Mouse (Mus musculus) kidney, postnatal 14 days (tissue): Measurements from ENCODE around the gene Grin2c.

Experiments
- DNase-seq: peaks from one replicate; pipeline ENCODE4 v3.0.0; 2022; ENCODE audit warnings: mixed read lengths

The Grin2c gene

DNA sequence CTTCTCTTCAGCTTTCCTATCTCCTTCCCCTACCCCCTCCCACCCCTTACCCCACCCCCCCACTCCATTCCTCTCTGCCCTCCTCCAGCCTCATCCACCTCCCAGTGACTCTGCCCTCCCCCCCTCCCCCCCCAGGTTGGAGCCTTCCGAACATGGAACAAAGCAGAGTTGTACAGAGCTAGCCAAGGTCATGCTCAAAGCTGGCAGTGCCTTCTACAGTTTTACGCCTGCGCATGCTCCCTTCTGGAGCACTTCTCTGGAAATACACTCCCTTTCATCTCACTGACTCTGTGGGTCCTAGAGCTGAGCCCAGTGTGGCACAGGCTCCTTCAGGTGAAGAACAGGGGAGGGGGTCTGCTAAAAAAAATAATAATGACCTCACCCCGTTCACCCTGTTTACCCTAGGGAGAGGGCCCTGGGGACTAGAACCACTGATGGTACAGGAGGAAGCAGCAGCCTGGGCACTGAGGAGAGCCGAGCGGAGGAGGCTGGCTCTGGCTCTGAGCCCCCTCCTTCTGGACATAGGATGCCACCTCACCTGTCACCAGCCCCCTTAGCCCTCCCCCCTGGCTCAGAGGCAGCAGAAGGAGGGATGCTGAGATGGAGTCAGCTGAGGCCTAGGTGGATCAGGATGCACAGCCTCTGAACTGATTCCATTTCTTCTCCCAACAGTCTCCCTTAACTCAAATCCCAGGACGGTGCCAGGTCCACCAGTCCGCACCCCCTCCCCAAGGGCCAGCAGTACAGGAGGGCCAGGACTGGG, 15.9 kb upstream of the Grin2c start:
- no peak for DNase-seq

DNA sequence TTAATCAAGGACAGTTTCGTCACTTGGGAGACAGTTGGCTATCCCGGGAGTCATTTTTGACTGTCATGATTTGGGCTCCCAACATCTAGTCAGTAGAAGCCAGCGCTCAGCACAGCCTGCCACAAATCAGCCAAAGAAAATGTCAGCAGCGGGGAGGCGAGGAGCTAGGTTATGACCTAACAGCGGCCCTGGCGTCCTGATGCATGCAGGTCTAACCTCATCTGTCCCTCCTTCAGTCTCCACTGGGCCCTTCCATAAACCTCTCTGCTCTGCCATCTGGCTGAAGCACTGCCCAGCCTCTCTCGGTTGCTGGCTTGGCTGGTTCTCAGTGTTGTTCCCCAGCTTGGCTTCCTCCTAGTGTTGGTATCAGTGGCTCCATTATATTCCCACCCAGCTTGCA, 15.3 kb upstream of the Grin2c start:
- no peak for DNase-seq

DNA sequence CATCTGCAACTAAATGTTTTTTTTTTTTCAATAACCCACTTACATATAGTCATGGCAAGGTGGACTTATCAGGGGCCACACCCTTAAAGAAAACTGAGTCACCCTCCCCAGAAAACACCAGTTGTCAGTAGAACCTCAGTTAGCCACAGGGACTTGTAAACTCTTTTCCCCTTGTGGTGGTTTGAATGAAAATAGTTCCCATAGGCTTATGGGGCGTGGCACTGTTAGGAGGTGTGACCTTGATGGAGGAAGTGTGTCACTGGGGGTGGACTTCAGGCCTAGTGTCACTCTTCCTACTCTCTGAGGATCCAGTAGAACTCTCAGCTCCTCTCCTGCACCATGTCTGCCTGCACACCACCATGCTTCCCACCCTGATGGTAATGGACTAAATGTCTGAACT, 12.7 kb upstream of the Grin2c start:
- no peak for DNase-seq

DNA sequence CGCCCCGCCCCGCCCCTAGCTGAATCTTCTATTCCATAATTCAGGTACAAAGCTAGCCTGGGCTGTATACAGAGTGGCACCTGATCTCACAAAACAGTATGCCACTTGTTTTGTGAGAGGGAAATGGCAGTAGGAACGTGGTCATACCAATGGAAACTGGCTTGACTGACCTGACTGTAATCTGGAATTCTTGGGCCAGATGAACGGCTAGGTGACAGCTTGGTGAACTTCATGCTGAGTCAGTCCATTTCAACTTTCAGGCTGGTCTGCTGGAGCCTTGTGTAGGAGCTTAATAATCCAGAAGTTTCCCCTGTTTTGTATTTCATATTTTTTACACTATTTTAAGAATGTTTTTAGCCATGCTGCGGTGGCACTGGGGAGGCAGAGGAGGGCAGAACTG, 11.1 kb upstream of the Grin2c start:
- DNase-seq = no peak

DNA sequence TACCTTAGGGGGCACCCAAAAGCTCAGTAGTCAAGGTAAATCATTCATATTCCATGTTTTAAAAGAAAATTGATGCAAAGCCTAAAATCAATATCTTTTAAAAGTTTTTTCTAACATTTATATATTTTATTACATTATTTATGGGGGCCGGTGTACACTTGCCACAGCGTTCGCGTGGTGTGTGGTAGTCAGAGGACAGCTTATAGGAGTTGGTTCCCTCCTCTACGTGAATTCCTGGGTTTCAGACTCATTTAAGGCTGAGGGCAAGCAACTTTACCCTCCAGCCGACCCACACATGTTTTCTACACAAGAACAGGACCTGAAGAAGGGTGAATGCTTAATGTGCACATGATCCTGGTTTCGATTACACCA, 10.5 kb upstream of the Grin2c start:
- no peak for DNase-seq

DNA sequence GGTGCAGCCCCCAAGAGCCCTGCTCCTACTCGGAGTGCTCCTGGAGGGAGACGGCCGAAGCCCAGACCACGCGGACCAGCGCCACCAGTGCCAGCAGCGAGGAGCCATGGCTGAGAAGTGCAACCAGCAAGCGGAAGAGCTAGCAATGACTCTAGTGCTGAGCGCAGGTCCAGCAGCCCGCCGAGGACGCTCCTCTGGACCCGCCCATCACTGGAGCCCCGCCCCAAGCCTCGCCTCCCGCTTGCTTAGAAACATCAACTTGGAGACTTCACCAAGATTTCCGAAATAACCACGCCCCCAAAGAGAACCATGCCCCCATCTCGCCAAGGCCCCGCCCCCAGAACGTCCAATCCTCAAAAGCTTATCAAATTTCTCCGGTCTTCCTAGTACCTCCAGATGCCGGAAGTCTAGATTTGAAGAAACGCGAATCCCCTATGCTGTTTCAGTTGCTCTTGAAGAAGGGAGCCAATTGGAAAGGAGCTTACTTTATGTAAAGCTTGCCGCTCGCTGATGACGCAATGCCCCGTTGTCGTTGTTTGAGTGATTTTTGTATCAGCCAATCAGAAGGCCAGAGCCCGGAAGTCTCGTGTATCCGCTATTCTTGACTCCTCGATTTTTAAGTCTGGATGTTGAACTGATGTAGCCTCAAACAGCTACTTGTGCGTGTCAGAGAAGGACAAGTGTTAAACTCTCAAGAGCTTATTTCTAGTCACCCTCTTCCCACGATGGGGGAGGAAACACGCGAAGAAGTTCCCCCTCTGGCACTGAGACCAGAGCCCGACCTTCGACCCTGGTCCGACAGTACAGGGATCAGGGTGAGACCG, 9.9 kb upstream of the Grin2c start, which contains the start of gene Fdxr:
Fdxr (minus strand) TSS at position 271 of the 824 bp plus-strand sequence.
- DNase-seq = peak; percentile 99

DNA sequence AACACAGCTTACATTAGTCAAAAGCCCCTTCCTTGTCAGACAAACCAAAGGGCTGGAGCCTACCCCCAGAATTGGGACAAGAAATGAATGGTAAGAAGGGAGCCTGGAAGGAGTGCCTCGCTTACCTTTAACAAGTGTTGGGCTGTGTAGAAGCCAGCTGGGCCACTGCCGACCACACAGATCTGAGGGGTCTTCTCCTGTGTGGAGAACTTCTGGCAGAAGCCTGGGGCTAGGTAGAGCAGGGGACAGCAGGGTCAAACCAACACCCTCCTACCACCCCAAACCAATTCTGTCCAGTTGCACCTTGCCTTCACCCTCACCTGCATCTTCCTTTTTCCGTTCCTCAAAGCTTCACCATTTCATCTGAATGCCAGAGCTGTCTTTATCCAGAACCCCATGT, 8.9 kb upstream of the Grin2c start:
- no peak for DNase-seq

DNA sequence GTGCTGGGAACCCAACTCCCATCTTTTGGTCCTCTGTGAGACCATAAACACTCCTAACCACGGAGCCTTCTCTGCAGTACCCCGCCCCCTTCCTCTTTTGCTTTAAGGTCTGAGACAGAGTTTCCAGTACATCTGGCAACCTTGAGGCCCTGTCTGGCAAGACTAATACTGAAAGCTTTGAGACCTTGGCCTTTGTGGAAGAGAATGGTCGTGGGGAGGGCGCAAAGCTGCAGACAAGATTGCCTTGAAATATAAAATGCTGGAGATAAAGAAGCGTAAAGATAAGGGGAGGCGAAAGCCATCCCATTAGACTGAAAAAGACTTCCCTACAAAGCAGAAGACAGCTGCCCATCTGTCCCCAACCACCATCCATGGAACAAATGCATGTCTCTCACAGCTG, 8.5 kb upstream of the Grin2c start:
- DNase-seq = no peak

DNA sequence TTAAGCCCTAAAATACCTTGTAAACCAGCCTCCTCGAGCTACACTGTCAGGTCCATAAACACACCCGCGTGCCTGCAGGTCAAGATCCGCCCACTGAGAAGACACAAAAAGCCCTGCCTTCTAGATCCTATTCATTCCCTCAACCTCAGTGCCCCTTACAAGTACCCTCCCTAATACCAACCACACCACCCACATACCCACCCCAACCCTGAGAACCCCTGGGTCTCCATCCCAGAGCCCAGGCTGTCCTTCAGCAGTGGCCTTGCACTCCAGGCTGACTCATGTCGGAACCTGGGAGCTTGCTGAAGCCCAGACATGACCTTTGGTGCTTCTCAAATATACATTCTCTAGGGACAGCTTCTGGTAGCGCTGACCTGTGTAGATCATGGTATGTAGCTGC, 7.7 kb upstream of the Grin2c start:
- no peak for DNase-seq

DNA sequence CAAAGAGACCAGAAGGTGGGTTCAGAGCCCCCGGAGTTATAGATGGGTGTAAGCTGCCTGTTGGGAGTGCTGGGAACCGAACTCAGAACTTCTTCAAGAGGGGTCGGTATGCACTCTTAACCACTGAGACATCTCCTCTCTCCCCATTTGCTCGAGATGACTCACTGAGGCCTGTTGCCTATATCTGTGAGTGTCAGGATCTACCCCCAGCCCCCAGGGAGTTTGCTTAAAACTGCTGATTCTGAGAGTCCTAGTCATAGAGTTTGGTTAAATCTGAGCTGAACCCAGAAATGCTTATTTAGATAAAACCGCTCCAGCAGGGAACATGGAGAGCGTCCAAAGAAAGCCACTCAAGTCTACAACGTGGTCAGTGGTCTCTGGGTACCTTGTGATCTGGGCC, 7.1 kb upstream of the Grin2c start:
- DNase-seq = no peak

DNA sequence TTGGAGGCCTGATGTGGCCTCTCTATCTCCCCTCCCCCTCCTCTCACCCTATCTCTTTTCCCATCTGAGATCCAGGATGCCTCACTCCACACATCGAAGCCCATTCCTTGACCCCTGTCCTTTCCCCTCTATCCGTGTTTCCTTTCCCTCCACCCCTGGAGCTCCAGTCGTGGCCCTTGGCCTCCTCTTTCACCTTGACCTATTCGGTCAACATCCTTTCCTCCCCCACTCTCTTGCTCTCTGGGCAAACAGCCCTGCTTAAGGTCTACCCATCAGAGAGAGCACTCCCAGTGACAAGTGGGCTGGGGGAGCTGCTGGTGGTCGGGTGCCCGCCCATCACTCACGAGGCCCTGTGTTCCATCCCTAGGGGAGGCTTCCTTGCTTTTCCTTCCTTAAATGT, 6.7 kb upstream of the Grin2c start:
- no peak for DNase-seq

DNA sequence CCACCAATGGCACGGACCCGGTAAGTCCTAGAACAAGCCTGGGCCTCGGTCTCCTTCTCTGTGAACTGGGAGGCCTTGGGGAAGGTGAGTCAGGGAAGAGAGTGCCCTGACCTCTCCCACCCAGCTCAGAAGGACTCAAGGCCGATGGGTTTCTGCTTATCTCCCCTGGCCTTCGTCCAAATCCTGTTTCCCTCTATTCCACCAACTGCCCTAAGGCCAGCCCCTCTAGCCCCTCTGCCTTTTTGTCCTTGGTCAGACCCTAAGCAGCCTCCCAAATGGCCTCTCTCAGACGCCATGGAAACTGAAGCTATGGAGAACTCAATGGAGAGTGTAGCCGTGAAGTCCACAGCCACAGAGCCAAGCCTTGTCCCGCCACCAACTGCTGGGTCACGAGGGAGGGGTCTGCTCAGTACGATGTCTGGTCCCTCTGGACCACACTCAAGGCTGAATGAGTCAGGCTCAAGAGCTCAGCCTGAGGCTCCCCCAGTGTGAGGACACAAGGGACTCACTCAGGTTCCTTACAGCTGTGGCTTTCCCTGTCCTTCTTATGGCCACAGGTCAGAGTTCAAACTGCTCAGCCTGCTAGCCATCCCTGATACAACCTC, 6.0 kb upstream of the Grin2c start:
- DNase-seq = no peak

DNA sequence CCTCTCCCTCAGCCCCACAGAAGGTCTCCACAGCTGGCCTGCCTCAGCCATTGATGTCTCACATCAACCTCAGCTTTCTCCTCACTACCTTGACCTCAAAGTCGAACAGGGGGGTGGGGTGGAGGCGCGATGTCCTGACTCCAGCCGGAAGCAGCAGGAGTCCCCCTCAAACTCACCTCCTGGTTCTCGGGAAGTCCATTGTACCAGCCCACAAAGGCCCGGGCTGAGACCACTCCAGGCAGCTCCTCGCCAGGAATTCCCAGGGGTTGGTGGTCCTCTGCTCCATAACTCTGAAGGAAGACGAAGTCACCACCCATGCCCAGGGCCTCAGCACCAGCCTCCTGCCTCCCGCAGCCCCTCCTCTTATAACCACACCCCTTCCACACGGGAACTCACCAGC, 4.4 kb upstream of the Grin2c start:
- DNase-seq = no peak

DNA sequence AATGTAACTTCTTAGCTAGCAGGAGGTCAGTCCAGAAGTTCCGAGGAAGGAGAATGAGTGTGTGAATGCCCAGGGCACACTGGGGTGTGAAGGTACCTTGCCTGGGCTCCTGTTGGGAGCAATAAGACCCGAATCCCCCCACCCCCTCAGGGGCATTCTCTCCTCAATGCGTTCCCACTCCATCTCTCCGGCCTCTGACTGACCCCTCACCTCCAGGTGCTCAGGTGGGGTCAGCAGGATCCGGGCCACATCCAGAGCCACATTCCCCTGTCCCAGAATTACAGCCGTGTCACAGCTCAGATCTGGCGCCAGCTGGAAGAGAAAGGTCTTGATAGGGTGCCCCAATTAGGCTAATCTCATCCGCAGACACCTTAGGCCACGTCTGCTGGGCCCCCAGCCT, 4.0 kb upstream of the Grin2c start:
- DNase-seq = no peak

DNA sequence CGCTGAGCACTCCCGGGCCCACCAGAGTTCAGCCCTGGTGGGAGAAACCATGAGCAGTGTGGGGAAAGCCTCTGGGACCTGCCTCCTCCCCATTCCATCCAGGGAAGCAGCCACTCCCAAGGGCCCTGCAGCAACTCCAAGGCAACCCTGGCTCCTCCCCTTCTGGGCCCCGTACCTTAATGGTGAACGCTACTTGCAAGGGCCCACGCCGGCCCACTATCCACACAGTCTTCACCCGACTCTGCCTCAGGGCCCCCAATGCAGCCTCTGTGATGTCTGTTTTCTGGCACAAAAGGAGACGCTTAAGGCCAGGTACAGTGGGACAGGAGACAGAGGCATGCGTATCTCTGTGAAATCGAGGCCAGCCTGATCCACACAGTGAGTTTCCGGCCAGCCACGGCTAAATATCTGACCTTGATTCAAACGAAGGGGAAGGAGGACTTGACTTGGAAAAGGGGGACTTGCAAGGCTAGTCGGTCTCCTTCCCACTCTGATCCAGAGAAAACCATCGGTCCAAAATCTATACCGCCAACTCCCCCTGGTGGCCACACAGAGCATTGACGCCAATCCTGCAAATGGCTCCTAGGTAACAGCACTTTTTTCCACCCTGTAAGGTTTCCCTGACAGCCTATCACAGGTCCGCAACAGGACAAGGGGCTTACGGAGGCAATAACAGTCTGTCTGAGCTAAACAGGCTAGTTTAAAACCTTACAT, 3.3 kb upstream of the Grin2c start:
- DNase-seq = peak; percentile 82

DNA sequence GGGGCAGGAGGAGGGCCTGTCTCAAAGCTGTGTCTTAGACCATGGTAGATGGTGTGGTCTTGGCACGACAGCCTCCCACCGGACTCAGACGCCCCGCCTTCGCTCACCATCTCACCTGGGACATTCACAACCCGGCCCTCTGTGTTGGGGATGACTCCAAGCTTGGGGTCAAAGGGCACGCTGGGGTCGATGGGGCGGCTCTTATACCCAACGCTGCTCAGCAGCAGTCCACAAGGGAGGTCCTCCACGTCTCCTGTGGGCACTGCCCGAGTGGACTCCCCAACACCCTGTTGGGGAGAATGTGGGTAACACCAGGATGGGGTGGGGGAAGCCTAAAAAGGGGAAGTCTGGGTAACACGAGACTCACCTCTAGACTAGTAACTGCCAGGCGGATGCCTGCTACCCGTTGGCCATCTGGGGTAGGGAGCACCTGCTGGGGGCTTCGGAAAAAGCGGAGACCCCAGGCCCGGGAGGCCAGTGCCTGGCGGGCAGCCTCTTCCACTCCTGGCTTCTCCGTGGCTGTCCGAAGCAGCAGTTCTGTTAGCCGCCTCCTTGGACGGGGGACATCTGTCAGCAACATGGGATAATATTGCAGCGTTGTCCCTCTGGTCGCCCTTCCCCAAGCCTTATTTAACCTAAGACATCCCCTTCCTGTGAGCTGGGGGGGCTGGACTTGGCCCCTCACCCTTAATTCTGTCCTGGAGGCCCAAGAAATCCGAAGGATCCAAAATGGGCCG, 2.5 kb upstream of the Grin2c start:
- DNase-seq = no peak

DNA sequence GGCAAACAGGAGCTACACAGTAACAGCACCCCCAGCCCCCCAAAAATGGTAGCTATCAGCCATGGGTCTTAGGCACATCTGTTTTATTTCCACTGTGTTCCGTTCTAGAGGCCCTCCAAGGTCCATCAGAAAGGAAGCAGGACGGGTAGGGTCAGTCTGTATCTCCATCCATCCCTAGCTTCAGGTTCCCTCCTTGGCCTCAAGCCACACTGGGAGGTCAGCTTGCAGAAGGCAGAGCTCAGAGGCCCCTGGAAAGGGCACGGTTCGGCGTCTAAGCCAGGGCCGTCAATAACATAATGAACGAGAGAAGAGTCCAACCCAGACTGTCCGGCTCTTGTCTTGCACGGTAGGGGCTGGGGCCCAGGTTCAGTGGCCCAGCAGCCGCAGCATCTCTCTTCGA, 915 bp upstream of the Grin2c start:
- no peak for DNase-seq

DNA sequence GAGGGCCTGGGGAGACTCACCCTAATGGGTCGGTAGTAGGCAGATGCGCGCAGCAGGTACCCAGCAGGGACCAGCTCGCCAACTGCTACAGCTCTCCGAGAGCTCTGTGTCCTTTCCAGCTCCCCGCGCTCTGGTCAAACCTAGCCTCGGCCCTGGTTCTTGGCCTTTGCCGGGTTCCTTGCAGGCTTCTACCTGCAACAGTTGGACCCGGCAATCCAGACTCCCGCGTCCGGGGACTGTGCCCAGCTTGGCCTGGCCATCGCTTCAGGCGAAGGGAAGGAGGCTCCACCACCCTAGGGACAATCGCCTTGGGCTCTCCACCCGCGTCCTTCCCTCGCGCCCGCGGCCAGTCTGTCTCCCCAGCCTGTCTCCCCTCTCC, 654 bp downstream of the Grin2c start:
- no peak for DNase-seq

DNA sequence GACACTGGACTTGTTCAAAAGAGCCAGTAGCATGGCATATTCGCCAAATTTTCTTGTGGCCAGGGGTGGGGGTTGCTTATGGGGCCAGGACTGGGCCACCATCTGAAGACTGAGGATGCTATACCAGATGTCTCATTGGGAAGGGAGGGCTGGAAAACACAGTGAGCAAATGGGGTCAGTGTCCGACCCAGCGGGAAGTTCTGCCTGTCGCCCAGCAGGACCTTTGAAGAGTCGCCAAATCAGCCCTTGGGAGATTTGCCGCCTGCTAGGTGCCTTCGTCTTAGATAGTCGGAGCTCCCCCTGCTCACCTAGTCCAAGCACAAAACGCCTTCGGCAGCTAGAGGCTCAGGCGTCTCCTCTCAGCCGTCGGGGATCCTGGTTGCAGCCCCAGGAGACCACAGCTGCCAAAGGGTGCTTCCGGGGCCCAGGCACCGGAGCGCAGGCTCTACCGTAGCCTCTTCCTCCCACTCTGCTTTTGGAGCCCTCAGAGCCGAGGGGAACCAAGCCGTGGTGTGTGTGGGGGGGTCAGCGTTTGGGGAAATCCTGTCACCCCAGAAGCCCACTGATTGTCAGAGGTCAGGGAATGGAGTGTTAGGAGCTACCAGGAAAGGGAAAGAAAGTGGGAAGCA, 1.2 kb downstream of the Grin2c start:
- DNase-seq = no peak

DNA sequence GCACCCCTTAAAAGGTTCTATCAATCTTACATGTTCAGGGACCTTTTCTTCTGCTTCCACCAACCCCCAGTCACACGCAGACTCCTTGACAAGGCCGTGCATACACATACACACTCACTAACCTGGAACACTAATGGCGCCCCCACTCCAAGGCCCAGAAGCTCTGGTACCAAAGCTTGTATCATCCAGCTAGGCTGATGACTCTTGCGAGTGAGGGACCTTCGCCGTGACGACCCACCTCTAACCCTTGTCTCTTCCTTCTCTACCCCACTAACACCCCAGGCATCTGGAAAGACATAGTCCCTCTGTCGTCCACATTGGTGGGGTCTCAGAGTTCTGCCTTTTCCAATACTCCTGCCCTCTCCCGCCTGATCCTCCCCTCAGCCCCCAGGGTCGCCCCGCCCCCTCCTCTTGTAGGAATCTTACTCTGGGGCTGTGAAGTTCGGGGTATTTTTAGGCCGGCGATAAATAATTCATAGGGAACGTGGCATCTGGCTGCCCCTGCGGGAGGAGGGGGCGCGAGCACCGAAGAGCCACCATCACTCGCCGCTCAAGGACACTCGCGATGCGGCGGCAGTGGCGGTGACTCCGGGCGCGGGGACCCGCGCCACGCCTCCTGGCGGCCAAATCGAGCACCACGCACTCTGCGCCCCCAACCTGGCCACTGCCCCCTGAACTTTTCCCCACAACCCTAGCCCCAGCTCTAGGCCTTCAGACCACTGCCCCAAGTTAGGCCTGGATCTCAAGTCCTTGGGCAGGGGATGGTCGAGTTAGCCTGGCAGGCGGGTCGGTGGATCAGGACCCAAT, 2.0 kb downstream of the Grin2c start:
- no peak for DNase-seq

DNA sequence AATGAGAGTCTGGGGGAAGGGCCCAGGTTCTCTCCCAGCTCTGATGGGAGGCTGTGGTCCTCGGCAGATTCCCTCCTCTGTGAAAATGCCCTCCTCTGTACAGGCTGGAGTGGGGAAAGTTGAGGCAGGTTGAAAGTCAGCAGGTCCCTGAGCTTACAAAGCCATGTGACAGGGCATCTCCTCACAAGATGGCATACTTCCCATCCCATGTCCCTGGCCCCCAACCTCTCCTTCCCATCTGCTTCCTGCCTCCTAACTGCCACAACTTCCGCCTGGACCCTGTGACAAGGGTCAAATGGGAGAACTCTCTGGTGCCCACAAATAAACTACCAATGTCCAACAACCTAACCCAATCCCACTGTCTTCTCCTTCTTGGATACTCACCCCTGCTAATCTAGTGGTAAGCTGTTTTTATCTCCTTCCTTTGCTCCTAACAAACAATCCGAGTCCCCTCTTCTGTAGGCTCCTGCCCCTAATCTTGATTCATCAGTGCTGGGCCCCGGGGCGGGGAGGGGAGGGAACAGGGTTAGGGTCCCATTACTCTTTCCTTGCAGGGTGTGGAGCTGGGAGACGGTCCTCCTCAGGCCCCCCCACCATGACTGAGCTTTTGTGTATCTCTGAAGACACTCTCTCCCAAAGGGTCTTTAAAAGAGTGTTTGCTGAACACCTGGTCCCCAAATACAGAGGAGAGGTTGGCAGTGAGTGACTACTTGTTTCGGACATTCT, 2.7 kb downstream of the Grin2c start:
- DNase-seq = no peak
